Comparison of ENCODE assay signal across 8 mouse cellular contexts in the genomic region with DNA sequence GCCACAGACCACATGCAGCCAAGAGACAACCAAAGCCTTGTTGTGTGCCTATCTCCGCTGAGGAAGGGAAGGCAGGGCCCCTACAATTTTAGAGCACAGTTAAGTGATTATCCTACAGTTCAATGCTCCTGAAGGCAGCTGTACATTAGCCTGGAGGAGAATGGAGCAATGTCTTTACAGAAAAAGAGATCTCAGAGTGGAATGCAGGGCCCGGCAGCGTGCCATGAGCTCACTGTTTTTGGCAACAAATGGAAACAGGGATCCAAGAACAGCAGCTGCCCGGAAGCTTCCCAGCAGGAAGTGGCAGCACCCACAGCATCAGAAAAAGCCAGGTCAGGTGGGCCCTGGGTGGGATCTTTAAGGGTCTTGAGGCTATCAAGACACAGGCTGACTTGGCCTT. TPM values are rescaled to one million over a fixed set of nuclear protein-coding genes. Genes with fewer than 3 reads are reported as not detected.
DNase-seq lines count a peak whose midpoint lies in the region; ATAC-seq and TF ChIP-seq lines count a peak whose summit lies in the region.

No protein-coding gene starts in this region.

- TF ChIP-seq POLR2A in limb, embryonic 14.5 days (IDR thresholded peaks at IDR 0.05; ENCODE audit: borderline replicate concordance, extremely low read depth, insufficient read depth, insufficient read length): no peak

- WGBS in limb, embryonic 14.5 days: 63% methylated on average over 4 of the region's 4 CpGs
- 87% methylated on average over 4 of the region's 4 CpGs for WGBS in limb, embryonic 10.5 days
- WGBS in forebrain, embryonic 13.5 days: 23% methylated on average over 4 of the region's 4 CpGs
- WGBS in intestine, embryonic 15.5 days: 61% methylated on average over 4 of the region's 4 CpGs

- ATAC-seq in limb, embryonic 14.5 days (ENCODE audit: low FRiP score, low read depth): no peak
- peak; percentile 81 for ATAC-seq in forebrain, embryonic 13.5 days
- ATAC-seq in intestine, embryonic 15.5 days: no peak

- H3K4me1 ChIP-seq in limb, embryonic 14.5 days (ENCODE audit: control insufficient read depth, insufficient read depth, low read length): peaks cover 5% of the 10 kb centered on the region; the same call in 1 of the 2 replicates
- H3K4me1 ChIP-seq in limb, embryonic 10.5 days: peaks cover 7% of the 10 kb centered on the region; the same call in 1 of the 2 replicates
- peaks cover 20% of the 10 kb centered on the region for H3K4me1 ChIP-seq in forebrain, embryonic 13.5 days
- no peaks in the 10 kb centered on the region for H3K4me1 ChIP-seq in intestine, embryonic 15.5 days (replicated peaks)

- 0 out of 2 replicates have a peak overlapping the region, but pooled peaks have one; percentile 43 for H3K27ac ChIP-seq in limb, embryonic 14.5 days (replicated peaks; ENCODE audit: low read depth, low read length)
- H3K27ac ChIP-seq in limb, embryonic 10.5 days: no peak overlapping the region
- peak overlapping the region; percentile 68 for H3K27ac ChIP-seq in forebrain, embryonic 13.5 days
- no peak overlapping the region for H3K27ac ChIP-seq in intestine, embryonic 15.5 days

- no peak overlapping the region for H3K4me3 ChIP-seq in limb, embryonic 14.5 days (replicated peaks; ENCODE audit: low read length)
- H3K4me3 ChIP-seq in limb, embryonic 10.5 days: no peak overlapping the region
- no peak overlapping the region for H3K4me3 ChIP-seq in forebrain, embryonic 13.5 days
- no peak overlapping the region for H3K4me3 ChIP-seq in intestine, embryonic 15.5 days (replicated peaks)

- no peaks in the 10 kb centered on the region for H3K36me3 ChIP-seq in limb, embryonic 14.5 days (ENCODE audit: control insufficient read depth, insufficient read depth, low read length)
- H3K36me3 ChIP-seq in limb, embryonic 10.5 days: no peaks in the 10 kb centered on the region
- H3K36me3 ChIP-seq in forebrain, embryonic 13.5 days (ENCODE audit: poor library complexity, severe bottlenecking): no peaks in the 10 kb centered on the region
- H3K36me3 ChIP-seq in intestine, embryonic 15.5 days: no peaks in the 10 kb centered on the region

- H3K27me3 ChIP-seq in limb, embryonic 14.5 days (ENCODE audit: control insufficient read depth, insufficient read depth, low read length): no peaks in the 10 kb centered on the region
- no peaks in the 10 kb centered on the region for H3K27me3 ChIP-seq in limb, embryonic 10.5 days (ENCODE audit: low read depth, poor library complexity, severe bottlenecking)
- no peaks in the 10 kb centered on the region for H3K27me3 ChIP-seq in forebrain, embryonic 13.5 days
- no peaks in the 10 kb centered on the region for H3K27me3 ChIP-seq in intestine, embryonic 15.5 days (replicated peaks)

- DNase-seq in limb, embryonic 14.5 days (ENCODE audit: low spot score): peak; percentile 68
- no peak for DNase-seq in limb, embryonic 10.5 days (ENCODE audit: low spot score)
- DNase-seq in gastrocnemius, postnatal 25 days: peak; percentile 18
- peak; percentile 67 for DNase-seq in left cerebral cortex, postnatal 4 days
- DNase-seq in thymus, postnatal 10 days (ENCODE audit: low spot score in 2 of 2): no peak
- no peak for DNase-seq in adrenal gland, adult 8-10 months

- H3K9me3 ChIP-seq in limb, embryonic 14.5 days (ENCODE audit: control insufficient read depth, low read length): no peaks in the 10 kb centered on the region
- H3K9me3 ChIP-seq in limb, embryonic 10.5 days (replicated peaks): no peaks in the 10 kb centered on the region
- H3K9me3 ChIP-seq in forebrain, embryonic 13.5 days (replicated peaks): no peaks in the 10 kb centered on the region
- no peaks in the 10 kb centered on the region for H3K9me3 ChIP-seq in intestine, embryonic 15.5 days

- no peak overlapping the region for H3K4me2 ChIP-seq in limb, embryonic 14.5 days (replicated peaks; ENCODE audit: low read depth, low read length, severe bottlenecking)
- no peak overlapping the region for H3K4me2 ChIP-seq in forebrain, embryonic 13.5 days
- no peak overlapping the region for H3K4me2 ChIP-seq in intestine, embryonic 15.5 days (replicated peaks)

- H3K9ac ChIP-seq in limb, embryonic 14.5 days (ENCODE audit: low read depth, low read length, severe bottlenecking): no peak overlapping the region
- H3K9ac ChIP-seq in forebrain, embryonic 13.5 days: no peak overlapping the region
- no peak overlapping the region for H3K9ac ChIP-seq in intestine, embryonic 15.5 days

- intact Hi-C loops in left cerebral cortex, postnatal 4 days (cut with DNase I): loop anchor here (10.0 kb wide), 1 partner anchor 148 kb away; no protein-coding TSS in a partner anchor

RNA-seq across cellular contexts. Expression of gene Gm10260, which starts 3.4 kb away (rescaled TPM):
- 3.0 and 3.9 TPM in 2 replicates for polyA plus RNA-seq in limb, embryonic 14.5 days (2012; rRNA removed)
- 3.4 and 6.3 TPM in 2 replicates for polyA plus RNA-seq in limb, embryonic 14.5 days (2014; fragmentation: Nextera tagmentation; extraction: Ambion mirVana)
- polyA plus RNA-seq in limb, embryonic 10.5 days (2016; fragmentation: Nextera tagmentation; extraction: Ambion mirVana): 4.8 and 5.4 TPM in 2 replicates
- polyA plus RNA-seq in forebrain, embryonic 13.5 days (2015; fragmentation: Nextera tagmentation; extraction: Ambion mirVana): 2.2 and 3.4 TPM in 2 replicates
- total RNA-seq in gastrocnemius, postnatal 25 days (2021): 10 to 100 TPM; 88.9 to 97.1 TPM
- 100 to 1,000 TPM; 149 to 157 TPM for total RNA-seq in left cerebral cortex, postnatal 4 days (2021)
- 100 to 1,000 TPM; 177 to 191 (median 185) TPM for total RNA-seq in adrenal gland, adult 8-10 months (2022)
- polyA plus RNA-seq in intestine, embryonic 15.5 days (2015; fragmentation: Nextera tagmentation; extraction: Ambion mirVana): 7.5 and 8.4 TPM in 2 replicates

Comparison
In these comparisons a context has a peak if more than half of its experiments do, and no peak if none do; other contexts are left out.
1. DNase-seq: peak in limb, embryonic 14.5 days (single experiment), gastrocnemius, postnatal 25 days (single experiment) and left cerebral cortex, postnatal 4 days (single experiment); none in limb, embryonic 10.5 days (single experiment), thymus, postnatal 10 days (0 of 2) and adrenal gland, adult 8-10 months (single experiment).
2. H3K27ac ChIP-seq: peak in limb, embryonic 14.5 days (single experiment) and forebrain, embryonic 13.5 days (single experiment); none in limb, embryonic 10.5 days (single experiment) and intestine, embryonic 15.5 days (single experiment).